Mouse (Mus musculus): ENCODE data around the gene Rcor2. TPM values are rescaled to one million over a fixed set of nuclear protein-coding genes. Genes with fewer than 3 reads are reported as not detected.

Rcor2 gene
- total RNA-seq, 2 experiments from 2014 or later, result 14.3 to 14.7 TPM

DNA sequence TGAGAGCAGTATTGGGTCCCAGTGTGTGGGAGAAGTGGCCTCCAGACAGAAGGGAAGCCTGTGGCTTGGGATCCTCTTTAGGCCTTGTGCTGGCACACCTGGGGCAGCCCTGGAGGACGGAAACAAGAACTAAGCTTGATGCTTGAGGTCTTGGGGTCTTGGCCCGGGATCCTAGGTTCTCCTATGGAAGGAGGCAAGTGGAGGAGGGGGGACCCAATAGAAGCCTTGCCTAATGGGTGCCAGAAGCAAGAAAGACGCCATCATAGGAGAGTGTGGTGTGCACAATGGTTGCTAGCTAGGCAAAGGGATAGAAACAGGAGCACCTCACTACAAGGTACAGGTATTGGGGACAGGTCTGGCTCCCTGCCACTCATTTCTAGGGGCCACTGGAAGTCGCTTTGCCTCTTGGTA, 699 bp upstream of the Rcor2 start:
- intact Hi-C loops (cut with DNase I), result loop anchor here (5.0 kb wide), 1 partner anchor 151 kb away; the partner anchor contains the start of gene 2700081O15Rik
- no peak for DNase-seq (ENCODE audit: extremely low spot score in 1 of 2, low spot score in 2 of 2)
- H3K4me3 ChIP-seq, result no peak overlapping the region
- no peak overlapping the region for H3K27ac ChIP-seq
- TF ChIP-seq CTCF (IDR thresholded peaks at IDR 0.05), result no peak

DNA sequence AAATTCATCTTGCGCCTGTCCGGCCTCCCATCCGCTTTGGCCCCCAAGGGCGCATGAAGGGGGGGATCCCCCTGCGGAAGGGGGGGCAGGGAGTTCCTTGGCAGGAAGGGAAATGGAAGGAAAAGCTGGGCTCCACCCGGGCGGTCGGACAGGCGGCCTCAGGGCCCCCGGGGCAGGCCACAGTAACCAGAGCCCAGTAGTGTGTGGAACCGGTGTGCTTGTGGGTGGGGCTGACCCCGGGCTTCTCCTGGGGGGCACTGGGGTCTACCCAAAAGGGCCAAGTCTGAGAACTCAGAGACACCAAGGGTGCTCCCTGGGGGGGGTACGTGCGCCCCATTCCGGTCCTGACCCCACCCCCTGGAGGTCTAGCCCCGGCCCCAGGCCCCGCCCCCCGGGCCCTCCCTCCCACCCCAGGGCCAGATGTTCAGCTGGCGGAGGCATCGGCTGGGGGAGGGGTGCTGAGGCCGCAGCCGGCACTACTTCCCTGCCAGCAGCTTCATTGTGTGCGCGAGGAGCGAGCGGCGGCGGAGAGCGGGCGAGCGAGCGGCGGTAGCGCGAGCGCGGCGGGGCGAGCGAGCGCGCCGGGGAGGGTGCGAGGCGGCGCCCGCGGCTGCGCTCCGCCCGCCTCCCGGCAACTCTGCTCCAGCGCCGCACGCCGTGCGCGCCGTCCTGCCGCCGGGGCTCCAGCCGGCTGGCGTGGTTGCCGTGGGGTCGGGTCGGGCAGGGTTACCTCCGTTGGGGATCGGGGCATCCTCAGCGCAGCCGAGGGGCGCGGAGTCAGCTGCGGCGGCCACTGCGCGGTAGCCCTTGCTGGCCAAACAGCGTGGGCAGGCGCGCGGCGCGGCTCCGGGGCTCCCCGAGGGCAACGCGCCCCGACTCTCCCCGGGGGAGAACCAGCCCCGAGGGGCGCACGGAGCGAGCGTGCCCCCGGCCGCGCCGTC, 926 bp downstream of the Rcor2 start:
- H3K27ac ChIP-seq, result peak overlapping the region; percentile 83
- TF ChIP-seq CTCF (IDR thresholded peaks at IDR 0.05), result no peak
- peak in 1 of 2 experiments; percentile 81 for DNase-seq (ENCODE audit: extremely low spot score in 1 of 2, low spot score in 2 of 2)
- peak overlapping the region; percentile 68 for H3K4me3 ChIP-seq
- intact Hi-C loops (cut with DNase I), result loop anchor here (5.0 kb wide), 1 partner anchor 149 kb away; the partner anchor contains the start of gene 2700081O15Rik

DNA sequence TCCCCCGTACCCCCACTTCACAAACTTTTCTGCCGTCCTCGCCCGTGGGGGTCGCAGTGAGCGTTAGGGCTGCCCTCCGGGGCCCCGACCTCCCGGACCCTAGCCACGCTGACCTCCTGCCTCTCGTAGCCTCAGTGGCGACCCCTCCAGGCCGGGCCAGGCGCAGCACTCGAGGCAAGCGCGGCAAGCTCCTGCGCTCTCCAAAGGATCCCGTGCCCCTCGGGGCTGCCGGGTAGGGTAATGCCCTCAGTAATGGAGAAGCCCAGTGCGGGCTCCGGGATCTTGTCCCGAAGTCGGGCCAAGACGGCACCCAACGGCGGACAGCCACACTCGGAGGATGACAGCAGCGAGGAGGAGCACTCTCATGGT, 1.6 kb downstream of the Rcor2 start:
- H3K4me3 ChIP-seq, result peak overlapping the region; percentile 68
- DNase-seq (ENCODE audit: extremely low spot score in 1 of 2, low spot score in 2 of 2), result peak in 1 of 2 experiments; percentile 73
- peak; percentile 71 for TF ChIP-seq CTCF (IDR thresholded peaks at IDR 0.05)
- peak overlapping the region; percentile 83 for H3K27ac ChIP-seq
- intact Hi-C loops (cut with DNase I), result loop anchor here (5.0 kb wide), 1 partner anchor 149 kb away; the partner anchor contains the start of gene 2700081O15Rik

DNA sequence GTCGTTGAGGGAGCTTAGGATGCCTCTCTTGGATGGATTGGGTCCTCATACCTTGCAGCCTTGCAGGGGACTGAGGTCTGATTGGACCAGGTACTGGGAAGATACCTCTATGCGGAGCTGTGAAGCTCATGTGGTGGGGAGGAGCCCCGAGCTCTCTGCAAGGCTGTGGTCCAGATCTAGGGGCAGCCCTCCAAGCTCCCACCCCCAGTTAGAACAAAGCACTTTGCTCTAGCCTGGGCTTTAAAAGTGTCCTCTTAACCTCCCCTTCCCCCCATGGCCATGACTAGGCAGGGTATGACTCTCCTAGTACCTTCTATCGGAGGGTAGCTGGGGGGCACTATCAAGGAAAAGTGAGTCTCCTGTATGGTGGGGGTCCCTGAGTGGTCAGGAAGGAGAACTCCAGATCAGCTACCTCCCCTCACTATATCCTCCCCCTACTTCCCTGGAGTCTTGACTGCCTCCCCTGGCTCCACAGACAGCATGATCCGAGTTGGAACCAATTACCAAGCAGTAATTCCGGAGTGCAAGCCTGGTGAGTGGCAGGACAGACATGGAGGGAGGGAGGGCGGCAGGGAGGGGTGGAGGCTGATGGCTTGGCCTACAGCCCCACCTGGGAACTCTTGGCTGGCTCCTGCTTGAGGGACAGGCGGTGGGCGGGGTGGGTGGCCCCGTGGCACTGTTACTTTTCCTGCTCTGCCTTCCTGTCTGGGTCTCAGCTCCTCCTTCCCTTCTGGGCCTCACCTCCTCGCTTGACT, 2.3 kb downstream of the Rcor2 start:
- H3K4me3 ChIP-seq, result peak overlapping the region; percentile 68
- no peak for DNase-seq (ENCODE audit: extremely low spot score in 1 of 2, low spot score in 2 of 2)
- intact Hi-C loops (cut with DNase I), result loop anchor here (5.0 kb wide), 1 partner anchor 148 kb away; the partner anchor contains the start of gene 2700081O15Rik
- TF ChIP-seq CTCF (IDR thresholded peaks at IDR 0.05), result no peak
- peak overlapping the region; percentile 83 for H3K27ac ChIP-seq

DNA sequence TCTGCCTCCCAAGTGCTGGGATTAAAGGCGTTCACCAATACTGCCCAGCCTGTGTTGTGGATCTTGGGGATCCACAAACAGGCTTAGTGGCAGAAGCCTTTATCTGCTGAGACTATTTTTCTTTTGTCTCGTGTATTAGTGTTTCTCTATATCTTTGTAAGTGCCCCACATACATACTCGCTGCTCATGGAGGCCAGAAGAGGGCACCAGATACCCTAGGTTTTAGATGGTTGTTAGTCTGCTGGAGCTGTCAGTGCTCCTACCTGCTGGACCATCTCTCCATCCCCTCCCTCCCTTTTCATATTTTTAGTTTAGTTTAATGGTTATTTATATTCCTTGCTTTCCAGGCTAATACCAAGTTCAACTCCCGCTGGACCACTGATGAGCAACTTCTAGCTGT, 6.4 kb downstream of the Rcor2 start:
- DNase-seq (ENCODE audit: extremely low spot score in 1 of 2, low spot score in 2 of 2), result no peak
- H3K27ac ChIP-seq, result no peak overlapping the region
- H3K4me3 ChIP-seq, result no peak overlapping the region
- intact Hi-C loops (cut with DNase I), result no loop called here
- peak; percentile 32 for TF ChIP-seq CTCF (IDR thresholded peaks at IDR 0.05)

DNA sequence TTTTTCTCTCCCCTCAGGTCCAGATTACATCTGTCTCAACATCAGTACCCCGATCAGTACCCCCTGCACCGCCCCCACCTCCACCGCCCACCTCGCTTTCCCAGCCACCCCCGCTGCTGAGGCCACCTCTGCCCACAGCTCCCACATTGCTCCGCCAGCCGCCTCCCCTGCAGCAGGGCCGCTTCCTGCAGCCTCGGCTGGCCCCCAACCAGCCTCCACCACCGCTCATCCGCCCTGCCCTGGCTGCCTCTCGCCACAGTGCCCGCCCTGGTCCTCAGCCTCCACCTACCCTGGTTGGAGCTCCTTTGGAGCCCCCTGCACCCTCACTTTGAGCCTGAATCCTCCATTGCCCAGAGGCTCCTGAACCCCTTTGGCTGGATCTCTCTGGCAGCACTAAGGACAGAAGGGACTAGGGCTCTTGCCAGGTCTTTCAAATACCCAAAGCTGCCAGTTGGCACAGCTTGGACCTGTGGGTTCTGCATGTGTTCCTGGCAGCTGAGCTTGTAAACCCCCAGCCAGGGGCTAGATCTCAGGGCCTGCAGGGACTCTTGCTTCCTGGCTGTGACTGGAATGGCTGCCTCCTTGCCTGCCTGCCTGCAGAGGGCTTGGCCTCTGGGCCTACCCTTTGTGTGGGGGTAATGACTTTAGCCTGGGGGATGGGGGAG, 7.3 kb downstream of the Rcor2 start:
- Histone ChIP-seq H3K4me3 (no peak overlapping the region), H3K27ac (peak overlapping the region; percentile 80)
- DNase-seq (ENCODE audit: extremely low spot score in 1 of 2, low spot score in 2 of 2), result no peak
- intact Hi-C loops (cut with DNase I), result no loop called here
- TF ChIP-seq CTCF (IDR thresholded peaks at IDR 0.05), result no peak

DNA sequence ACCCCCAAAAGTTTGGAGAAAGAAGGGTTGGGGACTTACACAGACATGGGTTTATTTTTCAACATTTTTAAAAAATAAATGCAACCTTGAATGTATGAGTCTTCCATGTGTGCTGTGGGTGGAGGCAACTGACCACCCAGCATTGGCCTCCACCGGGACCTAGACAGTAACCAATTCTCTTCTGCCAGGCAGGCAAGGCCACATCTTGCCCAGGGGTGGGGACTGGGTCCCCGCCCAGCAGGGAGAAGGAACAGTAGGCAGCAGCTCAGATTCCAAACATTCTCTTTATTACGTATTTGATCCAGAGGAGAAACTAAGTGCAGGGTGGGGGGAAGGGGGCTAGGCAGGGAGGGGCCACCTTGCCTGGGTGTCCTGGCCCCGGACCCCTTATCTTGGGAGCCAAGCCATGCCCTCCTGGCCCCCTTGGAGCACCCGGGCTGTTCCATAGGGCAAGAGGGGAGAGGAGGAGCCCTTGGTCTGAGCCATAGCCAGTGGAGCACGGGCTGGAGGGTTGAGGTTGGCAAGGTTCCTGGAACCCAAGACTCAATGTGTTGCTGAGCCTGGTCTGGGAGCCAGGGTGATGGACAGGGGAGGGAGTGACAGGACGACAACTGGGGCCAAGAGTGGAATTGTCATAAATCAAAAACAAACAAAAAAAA, 8.1 kb downstream of the Rcor2 start:
- Histone ChIP-seq H3K27ac (peak overlapping the region; percentile 80), H3K4me3 (no peak overlapping the region)
- DNase-seq (ENCODE audit: extremely low spot score in 1 of 2, low spot score in 2 of 2), result no peak
- intact Hi-C loops (cut with DNase I), result no loop called here
- no peak for TF ChIP-seq CTCF (IDR thresholded peaks at IDR 0.05)

DNA sequence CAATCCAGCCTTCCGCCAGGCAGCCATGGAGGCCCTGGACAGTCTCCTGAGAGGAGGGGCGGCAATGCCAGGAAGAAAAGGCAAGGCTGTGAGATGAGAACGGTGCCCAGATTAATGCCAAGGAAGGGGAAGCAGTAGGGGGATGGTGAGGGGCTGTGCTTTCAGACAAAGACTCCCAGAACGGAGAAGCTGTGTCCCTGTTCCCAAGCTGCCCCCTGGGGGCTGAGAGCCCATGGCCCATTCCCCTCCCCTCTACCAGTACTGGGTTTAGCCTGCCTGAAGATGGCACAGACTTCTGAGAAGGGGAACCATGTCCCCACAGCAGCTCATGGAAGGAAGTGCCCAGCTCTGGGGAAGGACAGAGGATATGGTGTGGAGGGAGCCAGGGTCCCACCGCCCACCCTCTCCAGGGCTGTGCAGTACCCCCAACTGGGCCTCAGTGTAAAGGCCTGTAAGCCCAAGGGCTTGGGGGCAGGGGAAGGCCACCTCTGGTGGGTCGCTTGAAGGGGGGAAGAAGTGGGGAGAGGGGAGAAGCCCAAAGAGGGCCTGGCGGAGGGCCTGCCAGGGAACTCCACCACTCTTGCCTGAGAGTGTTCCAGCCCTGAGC, 9.0 kb downstream of the Rcor2 start:
- Histone ChIP-seq H3K4me3 (no peak overlapping the region), H3K27ac (peak overlapping the region; percentile 33; the same call in 1 of the 2 replicates)
- intact Hi-C loops (cut with DNase I), result no loop called here
- no peak for DNase-seq (ENCODE audit: extremely low spot score in 1 of 2, low spot score in 2 of 2)
- TF ChIP-seq CTCF (IDR thresholded peaks at IDR 0.05), result no peak

DNA sequence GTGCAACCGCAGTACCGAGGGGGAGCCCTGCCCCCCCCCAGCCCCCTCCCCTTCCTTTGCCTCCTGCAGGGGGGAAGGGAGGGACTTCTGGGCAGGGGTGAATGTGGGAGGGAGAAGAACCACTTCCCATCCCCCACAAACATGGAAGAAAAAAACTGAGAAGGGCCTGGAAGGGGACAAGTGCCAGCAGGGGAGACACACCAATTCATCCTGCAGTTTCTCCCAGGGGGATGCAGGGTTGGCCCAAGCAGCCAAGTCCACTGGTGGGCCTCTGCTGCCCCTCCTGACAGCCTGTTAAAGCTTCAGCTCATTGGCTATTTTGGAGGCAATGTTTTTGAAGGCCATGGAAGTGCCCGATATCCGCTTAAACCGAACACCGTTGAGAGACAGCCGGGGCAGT, 9.7 kb downstream of the Rcor2 start:
- Histone ChIP-seq H3K27ac (no peak overlapping the region), H3K4me3 (no peak overlapping the region)
- DNase-seq (ENCODE audit: extremely low spot score in 1 of 2, low spot score in 2 of 2), result no peak
- TF ChIP-seq CTCF (IDR thresholded peaks at IDR 0.05), result no peak
- intact Hi-C loops (cut with DNase I), result no loop called here

DNA sequence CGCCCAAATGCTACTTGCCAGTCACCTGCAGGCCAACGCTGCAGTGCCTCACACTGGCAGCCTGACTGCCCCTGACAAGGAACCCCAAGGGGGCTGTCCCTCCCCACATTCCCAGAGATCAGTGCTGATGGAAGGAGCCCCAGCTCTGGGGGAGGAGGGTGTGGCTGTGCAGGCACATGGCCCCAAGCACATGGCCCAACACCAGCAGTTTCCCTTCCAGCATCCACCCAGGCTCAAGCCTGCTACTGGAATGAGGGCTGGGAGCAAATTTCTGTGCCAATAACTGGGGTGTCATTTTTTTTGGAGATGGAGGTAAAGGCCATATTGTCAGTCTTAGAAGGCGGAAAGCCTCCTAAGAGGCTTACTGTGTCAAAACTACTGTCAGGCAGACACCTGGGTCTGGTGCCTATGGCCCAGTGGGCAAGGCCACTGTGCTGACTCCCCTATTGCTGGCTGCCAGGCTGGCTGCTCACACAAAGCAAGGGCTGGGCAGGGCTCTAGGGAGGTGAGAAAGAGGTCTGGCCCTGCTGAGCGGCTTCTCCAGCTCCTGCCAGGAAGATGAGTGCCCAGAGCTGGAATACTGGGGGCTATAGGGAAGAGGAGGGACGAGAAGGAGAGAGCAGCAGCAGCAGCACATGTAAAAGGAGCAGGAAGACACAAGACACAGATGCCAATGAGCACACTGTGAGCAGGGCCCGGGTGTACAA, 11.2 kb downstream of the Rcor2 start:
- Histone ChIP-seq H3K27ac (peak overlapping the region; percentile 97), H3K4me3 (no peak overlapping the region)
- intact Hi-C loops (cut with DNase I), result no loop called here
- no peak for TF ChIP-seq CTCF (IDR thresholded peaks at IDR 0.05)
- no peak for DNase-seq (ENCODE audit: extremely low spot score in 1 of 2, low spot score in 2 of 2)

Measured in left cerebral cortex, adult 2 months (tissue).